Mouse (Mus musculus) MEL (cell line): Measurements from ENCODE around the gene Lrp4.

ENCODE experiments used
- CTCF ChIP-seq, 3 experiments: IDR thresholded peaks in 2 of 3; conservative IDR thresholded peaks in 1 of 3; 2 replicates each; pipeline ENCODE4 v1.5.1; 2011 to 2012; ENCODE audit warnings: low read length in 3 of 3, low read depth in 2 of 3, mild to moderate bottlenecking in 2 of 3, improper control_type of control experiment in 1 of 3, inconsistent platforms in 1 of 3, mixed read lengths in 1 of 3, moderate library complexity in 1 of 3; ENCODE audit not compliant: control insufficient read depth in 1 of 3, insufficient read depth in 1 of 3, poor library complexity in 1 of 3, severe bottlenecking in 1 of 3
- MAZ ChIP-seq: IDR thresholded peaks from 2 replicates; pipeline ENCODE4 v1.6.1; 2012; ENCODE audit warnings: low read depth, mild to moderate bottlenecking, inconsistent platforms, low read length, improper control_type of control experiment
- RAD21 ChIP-seq: IDR thresholded peaks from 2 replicates; pipeline ENCODE4 v1.6.1; 2011; ENCODE audit warnings: mild to moderate bottlenecking, low read depth, low read length, improper control_type of control experiment
- SMC3 ChIP-seq: IDR thresholded peaks from 2 replicates; pipeline ENCODE4 v1.6.1; 2011; ENCODE audit warnings: low read depth, low read length, improper control_type of control experiment
- TAL1 ChIP-seq: IDR thresholded peaks from 2 replicates; pipeline ENCODE4 v1.6.1; 2012; ENCODE audit warnings: mild to moderate bottlenecking, inconsistent platforms, low read length, moderate library complexity, mixed read lengths
- TBP ChIP-seq: IDR thresholded peaks from 2 replicates; pipeline ENCODE4 v1.8.0; 2011; ENCODE audit warnings: low read depth, low read length, improper control_type of control experiment
- ZNF384 ChIP-seq: IDR thresholded peaks from 2 replicates; pipeline ENCODE4 v1.6.1; 2012; ENCODE audit warnings: low read depth, mild to moderate bottlenecking, inconsistent platforms, low read length, improper control_type of control experiment

GRCm38 (mm10) chr2:91439876-91440275 lies 17.4 kb upstream of the Lrp4 start:
- TF ChIP-seq RAD21 (no peak), SMC3 (no peak), CTCF (IDR thresholded peaks at IDR 0.05 in 2 of 3, conservative IDR thresholded peaks at IDR 0.05 in 1 of 3; ENCODE audit: control insufficient read depth in 1 of 3, insufficient read depth in 1 of 3, low read depth in 2 of 3, low read length in 3 of 3, poor library complexity in 1 of 3, severe bottlenecking in 1 of 3) (no peak), TAL1 (no peak), TBP (no peak), ZNF384 (no peak), MAZ (no peak)
